Mouse (Mus musculus): ENCODE results near the gene Lrrc56. TPM values are rescaled to one million over a fixed set of nuclear protein-coding genes. Genes with fewer than 3 reads are reported as not detected.

Gene Lrrc56
- polyA plus RNA-seq, 1 experiment from 2014 or later: 2.0 TPM

GRCm38 (mm10) chr7:141169866-141170265, 24.1 kb upstream of the Lrrc56 start:
- peak overlapping the region; percentile 35; the same call in 1 of the 2 replicates for H3K27ac ChIP-seq (ENCODE audit: low read depth)
- H3K36me3 ChIP-seq (replicated peaks; ENCODE audit: insufficient read depth, low read length): peaks cover 11% of the 10 kb centered on the region; the same call in 1 of the 2 replicates
- no peak overlapping the region for H3K4me2 ChIP-seq (ENCODE audit: low read depth, low read length)
- H3K27me3 ChIP-seq (ENCODE audit: insufficient read depth, low read length): no peaks in the 10 kb centered on the region
- peaks cover 52% of the 10 kb centered on the region for H3K4me1 ChIP-seq (ENCODE audit: insufficient read depth)
- TF ChIP-seq EP300 (IDR thresholded peaks at IDR 0.05; ENCODE audit: low read depth) (no peak), CTCF (IDR thresholded peaks at IDR 0.05; ENCODE audit: low read depth) (no peak)
- H3K9me3 ChIP-seq (ENCODE audit: low read length): no peaks in the 10 kb centered on the region
- no peak overlapping the region for H3K9ac ChIP-seq (replicated peaks)
- ATAC-seq: no peak
- H3K4me3 ChIP-seq (ENCODE audit: low read depth, low read length): no peak overlapping the region
- no peak for DNase-seq

- TF ChIP-seq EP300 (IDR thresholded peaks at IDR 0.05; ENCODE audit: low read depth): 0 out of 2 replicates have a peak, but pooled peaks have one; percentile 40
- no peak for TF ChIP-seq CTCF (IDR thresholded peaks at IDR 0.05; ENCODE audit: low read depth)
- H3K4me1 ChIP-seq (ENCODE audit: insufficient read depth): peaks cover 49% of the 10 kb centered on the region
- WGBS (ENCODE audit: insufficient replicate concordance): 1% methylated on average over 55 of the region's 55 CpGs
Measured at GRCm38 (mm10) chr7:141172116-141173006, 21.6 kb upstream of the Lrrc56 start, which contains the start of gene Rnh1. Rnh1 (minus strand) TSS chr7:141172857.

GRCm38 (mm10) chr7:141173323-141173850, 20.6 kb upstream of the Lrrc56 start:
- H3K4me1 ChIP-seq (ENCODE audit: insufficient read depth): peaks cover 39% of the 10 kb centered on the region

More at GRCm38 (mm10) chr7:141172116-141173006, 21.6 kb upstream of the Lrrc56 start, which contains the start of gene Rnh1:
- Histone ChIP-seq H3K27me3 (ENCODE audit: insufficient read depth, low read length) (no peaks in the 10 kb centered on the region), H3K4me3 (ENCODE audit: low read depth, low read length) (peak within 1 kb of the TSS; percentile 68), H3K4me2 (ENCODE audit: low read depth, low read length) (peak within 1 kb of the TSS; percentile 94), H3K27ac (ENCODE audit: low read depth) (peak within 1 kb of the TSS; percentile 94), H3K9me3 (ENCODE audit: low read length) (no peaks in the 10 kb centered on the region), H3K9ac (replicated peaks) (peak within 1 kb of the TSS; percentile 75), H3K36me3 (replicated peaks; ENCODE audit: insufficient read depth, low read length) (no peaks in the 10 kb centered on the region)
- DNase-seq (peak; percentile 93), ATAC-seq (peak; percentile 91)

GRCm38 (mm10) chr7:141175068-141175467, 18.9 kb upstream of the Lrrc56 start:
- 76% methylated on average over 4 of the region's 4 CpGs for WGBS (ENCODE audit: insufficient replicate concordance)
- no peak overlapping the region for H3K4me3 ChIP-seq (ENCODE audit: low read depth, low read length)
- DNase-seq: no peak
- no peak for ATAC-seq
- no peak overlapping the region for H3K4me2 ChIP-seq (ENCODE audit: low read depth, low read length)
- H3K27ac ChIP-seq (ENCODE audit: low read depth): no peak overlapping the region
- H3K9me3 ChIP-seq (ENCODE audit: low read length): no peaks in the 10 kb centered on the region
- no peak overlapping the region for H3K9ac ChIP-seq (replicated peaks)
- H3K27me3 ChIP-seq (ENCODE audit: insufficient read depth, low read length): 0 out of 2 replicates have a peak, but pooled peaks cover 2% of the 10 kb centered on the region
- peaks cover 23% of the 10 kb centered on the region for H3K4me1 ChIP-seq (ENCODE audit: insufficient read depth)
- no peaks in the 10 kb centered on the region for H3K36me3 ChIP-seq (replicated peaks; ENCODE audit: insufficient read depth, low read length)
- TF ChIP-seq EP300 (IDR thresholded peaks at IDR 0.05; ENCODE audit: low read depth) (no peak), CTCF (IDR thresholded peaks at IDR 0.05; ENCODE audit: low read depth) (0 out of 2 replicates have a peak, but pooled peaks have one; percentile 15)

More at GRCm38 (mm10) chr7:141173323-141173850, 20.6 kb upstream of the Lrrc56 start:
- H3K4me3 ChIP-seq (ENCODE audit: low read depth, low read length): peak overlapping the region; percentile 68; the same call in 1 of the 2 replicates
- DNase-seq (no peak), ATAC-seq (no peak)
- TF ChIP-seq EP300 (IDR thresholded peaks at IDR 0.05; ENCODE audit: low read depth) (no peak), CTCF (IDR thresholded peaks at IDR 0.05; ENCODE audit: low read depth) (no peak)
- H3K9ac ChIP-seq (replicated peaks): peak overlapping the region; percentile 75; the same call in 1 of the 2 replicates
- H3K4me2 ChIP-seq (ENCODE audit: low read depth, low read length): peak overlapping the region; percentile 94
- H3K27ac ChIP-seq (ENCODE audit: low read depth): peak overlapping the region; percentile 94
- H3K27me3 ChIP-seq (ENCODE audit: insufficient read depth, low read length): 0 out of 2 replicates have a peak, but pooled peaks cover 2% of the 10 kb centered on the region
- H3K36me3 ChIP-seq (replicated peaks; ENCODE audit: insufficient read depth, low read length): no peaks in the 10 kb centered on the region
- 74% methylated on average over 5 of the region's 5 CpGs for WGBS (ENCODE audit: insufficient replicate concordance)
- no peaks in the 10 kb centered on the region for H3K9me3 ChIP-seq (ENCODE audit: low read length)

GRCm38 (mm10) chr7:141176173-141176572, 17.8 kb upstream of the Lrrc56 start:
- Histone ChIP-seq H3K4me3 (ENCODE audit: low read depth, low read length) (no peak overlapping the region), H3K9me3 (ENCODE audit: low read length) (no peaks in the 10 kb centered on the region), H3K27ac (ENCODE audit: low read depth) (no peak overlapping the region), H3K27me3 (ENCODE audit: insufficient read depth, low read length) (0 out of 2 replicates have a peak, but pooled peaks cover 2% of the 10 kb centered on the region), H3K4me2 (ENCODE audit: low read depth, low read length) (no peak overlapping the region), H3K9ac (replicated peaks) (no peak overlapping the region), H3K4me1 (ENCODE audit: insufficient read depth) (peaks cover 14% of the 10 kb centered on the region), H3K36me3 (replicated peaks; ENCODE audit: insufficient read depth, low read length) (no peaks in the 10 kb centered on the region)
- no peak for ATAC-seq
- TF ChIP-seq CTCF (IDR thresholded peaks at IDR 0.05; ENCODE audit: low read depth) (peak; percentile 98), EP300 (IDR thresholded peaks at IDR 0.05; ENCODE audit: low read depth) (no peak)
- DNase-seq: peak; percentile 91
- under 1% methylated on average over 8 of the region's 8 CpGs for WGBS (ENCODE audit: insufficient replicate concordance)

- DNase-seq: no peak
- WGBS (ENCODE audit: insufficient replicate concordance): 69% methylated on average over 3 of the region's 3 CpGs
Measured at GRCm38 (mm10) chr7:141188194-141188593, 5.8 kb upstream of the Lrrc56 start.

More at GRCm38 (mm10) chr7:141188194-141188593, 5.8 kb upstream of the Lrrc56 start:
- TF ChIP-seq EP300 (IDR thresholded peaks at IDR 0.05; ENCODE audit: low read depth): no peak
- TF ChIP-seq CTCF (IDR thresholded peaks at IDR 0.05; ENCODE audit: low read depth): no peak
- Histone ChIP-seq H3K4me2 (ENCODE audit: low read depth, low read length) (no peak overlapping the region), H3K9ac (replicated peaks) (no peak overlapping the region), H3K36me3 (replicated peaks; ENCODE audit: insufficient read depth, low read length) (peaks cover 32% of the 10 kb centered on the region), H3K4me1 (ENCODE audit: insufficient read depth) (peaks cover 12% of the 10 kb centered on the region), H3K4me3 (ENCODE audit: low read depth, low read length) (no peak overlapping the region), H3K27me3 (ENCODE audit: insufficient read depth, low read length) (no peaks in the 10 kb centered on the region), H3K9me3 (ENCODE audit: low read length) (no peaks in the 10 kb centered on the region), H3K27ac (ENCODE audit: low read depth) (no peak overlapping the region)
- ATAC-seq: no peak
